Mouse (Mus musculus) mesoderm, embryonic 11.5 days (tissue): ENCODE data around the gene Ptdss2.

Source experiments
- DNase-seq: peaks from one replicate; pipeline ENCODE4 v3.0.0-alpha.2; 2012; ENCODE audit warnings: low read depth, low spot score

Ptdss2 gene

GRCm38 (mm10) chr7:141122689-141123516 lies 721 bp downstream of the Ptdss2 start:
- peak; percentile 97 for DNase-seq

- DNase-seq, result no peak
Measured at GRCm38 (mm10) chr7:141123517-141123856, 1.3 kb downstream of the Ptdss2 start.

GRCm38 (mm10) chr7:141131024-141131820 lies 9.0 kb downstream of the Ptdss2 start:
- DNase-seq, result peak; percentile 96

- DNase-seq, result no peak
Measured at GRCm38 (mm10) chr7:141131904-141132755, 9.9 kb downstream of the Ptdss2 start.

- DNase-seq, result no peak
Measured at GRCm38 (mm10) chr7:141141326-141141725, 19.1 kb downstream of the Ptdss2 start.

GRCm38 (mm10) chr7:141143112-141143511 lies 20.9 kb downstream of the Ptdss2 start:
- DNase-seq, result peak; percentile 39

- no peak for DNase-seq
Measured at GRCm38 (mm10) chr7:141143861-141144260, 21.7 kb downstream of the Ptdss2 start.

- DNase-seq, result no peak
Measured at GRCm38 (mm10) chr7:141144650-141145049, 22.5 kb downstream of the Ptdss2 start.

GRCm38 (mm10) chr7:141145403-141145802 lies 23.2 kb downstream of the Ptdss2 start:
- DNase-seq, result no peak

- DNase-seq, result no peak
Measured at GRCm38 (mm10) chr7:141146043-141146595, 23.9 kb downstream of the Ptdss2 start.

GRCm38 (mm10) chr7:141147044-141147443 lies 24.9 kb downstream of the Ptdss2 start:
- no peak for DNase-seq

- DNase-seq, result no peak
Measured at GRCm38 (mm10) chr7:141148639-141149038, 26.5 kb downstream of the Ptdss2 start.

- no peak for DNase-seq
Measured at GRCm38 (mm10) chr7:141155362-141155761, 33.2 kb downstream of the Ptdss2 start.

GRCm38 (mm10) chr7:141164397-141164796 lies 42.2 kb downstream of the Ptdss2 start:
- no peak for DNase-seq

GRCm38 (mm10) chr7:141164850-141165249 lies 42.7 kb downstream of the Ptdss2 start:
- DNase-seq, result no peak

- peak; percentile 20 for DNase-seq
Measured at GRCm38 (mm10) chr7:141167901-141168517, 45.8 kb downstream of the Ptdss2 start.

GRCm38 (mm10) chr7:141168518-141168953 lies 46.4 kb downstream of the Ptdss2 start:
- peak; percentile 37 for DNase-seq

GRCm38 (mm10) chr7:141169300-141169699 lies 47.1 kb downstream of the Ptdss2 start:
- no peak for DNase-seq

GRCm38 (mm10) chr7:141169866-141170265 lies 47.7 kb downstream of the Ptdss2 start:
- no peak for DNase-seq

- DNase-seq, result peak; percentile 97
Measured at GRCm38 (mm10) chr7:141172116-141173006, 50.2 kb downstream of the Ptdss2 start, which contains the start of gene Rnh1. Rnh1 (minus strand) TSS chr7:141172857.
